Mouse (Mus musculus): ENCODE results near the gene Cbx1. TPM values are rescaled to one million over a fixed set of nuclear protein-coding genes. Genes with fewer than 3 reads are reported as not detected.
"Not testable (repeated sequence)": the region's sequence is repeated elsewhere in the genome, so short reads cannot be mapped to it uniquely, and the experiment has no call there.

Gene Cbx1
- polyA plus RNA-seq, 1 experiment = 1.5 TPM

DNA sequence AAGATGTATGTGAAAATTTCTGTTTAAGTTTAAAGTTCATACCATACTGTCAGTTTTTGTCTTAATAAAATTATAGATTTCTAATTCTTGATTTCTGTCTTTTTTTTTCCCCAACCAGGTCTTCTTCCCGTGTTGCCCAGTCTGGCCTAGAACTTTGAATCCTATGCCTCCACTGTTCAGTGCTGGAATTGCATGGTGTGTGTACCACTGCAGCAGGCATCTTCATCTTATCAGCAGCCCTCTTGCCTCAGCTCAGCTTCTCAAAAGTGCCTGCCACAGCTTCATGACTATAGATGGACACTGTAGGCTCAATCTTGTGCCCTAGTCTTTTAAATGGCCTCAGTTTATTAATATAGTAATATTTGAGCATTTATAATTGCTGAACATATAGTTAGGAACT is 19.1 kb downstream of the Cbx1 start:
- H3K36me3 ChIP-seq (ENCODE audit: control insufficient read depth) = peaks cover 95% of the 10 kb centered on the region
- H3K9me3 ChIP-seq (ENCODE audit: control insufficient read depth, low read length) = no peaks in the 10 kb centered on the region
- H3K27me3 ChIP-seq (ENCODE audit: control insufficient read depth) = no peaks in the 10 kb centered on the region
- TF ChIP-seq GATA1 (IDR thresholded peaks at IDR 0.05; ENCODE audit: low read length) (no peak), TAL1 (IDR thresholded peaks at IDR 0.05; ENCODE audit: low read length) (no peak)
- no peak overlapping the region for H3K4me3 ChIP-seq (replicated peaks)
- H3K4me1 ChIP-seq (ENCODE audit: control insufficient read depth) = no peaks in the 10 kb centered on the region

DNA sequence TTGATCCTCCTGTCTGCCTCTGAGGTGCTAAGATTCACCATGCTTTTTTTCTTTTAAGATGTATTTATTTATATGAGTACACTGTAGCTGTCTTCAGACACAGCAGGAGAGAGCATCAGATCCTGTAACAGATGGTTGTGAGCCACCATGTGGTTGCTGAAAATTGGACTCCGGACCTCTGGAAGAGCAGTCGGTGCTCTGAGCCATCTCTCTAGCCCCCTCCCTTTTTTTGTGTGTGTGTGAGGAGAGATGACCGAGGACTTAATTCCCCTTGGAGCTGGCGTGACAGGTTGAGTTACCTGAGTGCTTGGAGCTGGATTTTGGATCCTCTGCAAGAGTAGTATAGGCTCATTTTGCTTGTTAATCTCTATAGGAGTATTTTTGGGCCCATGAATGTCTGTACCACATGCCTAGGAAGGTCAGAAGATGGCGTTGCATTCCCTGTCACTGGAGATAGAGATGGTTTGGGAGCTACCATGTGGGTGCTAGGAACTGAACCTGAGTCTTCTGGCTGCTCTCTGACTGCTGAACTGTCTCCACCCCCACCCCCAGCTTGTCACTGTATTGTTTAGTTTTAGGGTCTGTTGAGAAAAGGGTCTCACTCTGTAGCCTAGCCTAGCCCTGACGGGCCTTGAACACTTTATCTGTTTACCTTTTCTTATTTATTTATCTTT is 20.8 kb downstream of the Cbx1 start:
- no peaks in the 10 kb centered on the region for H3K9me3 ChIP-seq (ENCODE audit: control insufficient read depth, low read length)
- peaks cover 91% of the 10 kb centered on the region for H3K36me3 ChIP-seq (ENCODE audit: control insufficient read depth)
- H3K4me1 ChIP-seq (ENCODE audit: control insufficient read depth) = no peaks in the 10 kb centered on the region
- no peak for TF ChIP-seq TAL1 (IDR thresholded peaks at IDR 0.05; ENCODE audit: low read length)
- no peak for TF ChIP-seq GATA1 (IDR thresholded peaks at IDR 0.05; ENCODE audit: low read length)
- H3K27me3 ChIP-seq (ENCODE audit: control insufficient read depth) = no peaks in the 10 kb centered on the region
- no peak overlapping the region for H3K4me3 ChIP-seq (replicated peaks)

DNA sequence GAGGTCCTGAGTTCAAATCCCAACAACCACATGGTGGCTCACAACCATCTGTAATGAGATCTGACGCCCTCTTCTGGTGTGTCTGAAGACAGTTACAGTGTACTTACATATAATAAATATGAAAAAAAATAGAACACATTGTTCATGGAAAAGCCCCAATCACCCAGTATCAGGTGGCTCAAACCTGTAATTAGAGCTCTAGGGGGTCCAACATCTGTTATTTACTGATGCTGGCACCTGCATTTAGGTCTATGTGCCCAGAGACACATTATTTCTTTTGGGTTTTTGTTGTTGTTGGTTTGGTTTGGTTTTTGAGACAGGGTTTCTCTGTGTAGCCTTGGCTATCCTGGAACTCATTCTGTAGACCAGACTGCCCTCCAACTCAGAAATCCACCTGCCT is 22.3 kb downstream of the Cbx1 start:
- not testable (repeated sequence) for H3K4me3 ChIP-seq (replicated peaks); H3K27me3 ChIP-seq (ENCODE audit: control insufficient read depth); H3K9me3 ChIP-seq (ENCODE audit: control insufficient read depth, low read length); H3K4me1 ChIP-seq (ENCODE audit: control insufficient read depth)
- peaks cover 89% of the 10 kb centered on the region for H3K36me3 ChIP-seq (ENCODE audit: control insufficient read depth)

DNA sequence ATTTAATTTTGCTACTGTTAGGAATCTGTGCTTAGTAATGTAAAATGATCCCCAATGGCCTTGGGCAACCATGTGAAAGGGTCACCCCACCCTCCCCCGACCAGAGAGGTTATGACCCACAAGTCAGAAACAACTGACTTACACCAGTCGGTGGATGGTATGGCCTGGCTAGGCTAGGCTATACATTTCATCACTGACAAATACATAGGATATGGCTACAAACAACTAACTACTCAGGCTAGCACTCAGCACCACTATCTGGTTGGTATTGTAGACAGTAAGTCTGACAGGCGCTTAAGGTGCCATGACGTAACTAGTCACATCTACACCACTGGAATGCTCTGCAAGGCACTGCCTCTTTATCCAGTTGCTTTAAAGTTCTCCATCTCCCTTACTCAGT is 24.5 kb downstream of the Cbx1 start:
- Histone ChIP-seq H3K4me1 (ENCODE audit: control insufficient read depth) (no peaks in the 10 kb centered on the region), H3K27me3 (ENCODE audit: control insufficient read depth) (no peaks in the 10 kb centered on the region), H3K9me3 (ENCODE audit: control insufficient read depth, low read length) (no peaks in the 10 kb centered on the region), H3K36me3 (ENCODE audit: control insufficient read depth) (peaks cover 90% of the 10 kb centered on the region), H3K4me3 (replicated peaks) (no peak overlapping the region)
- TF ChIP-seq GATA1 (IDR thresholded peaks at IDR 0.05; ENCODE audit: low read length) (no peak), TAL1 (IDR thresholded peaks at IDR 0.05; ENCODE audit: low read length) (no peak)

DNA sequence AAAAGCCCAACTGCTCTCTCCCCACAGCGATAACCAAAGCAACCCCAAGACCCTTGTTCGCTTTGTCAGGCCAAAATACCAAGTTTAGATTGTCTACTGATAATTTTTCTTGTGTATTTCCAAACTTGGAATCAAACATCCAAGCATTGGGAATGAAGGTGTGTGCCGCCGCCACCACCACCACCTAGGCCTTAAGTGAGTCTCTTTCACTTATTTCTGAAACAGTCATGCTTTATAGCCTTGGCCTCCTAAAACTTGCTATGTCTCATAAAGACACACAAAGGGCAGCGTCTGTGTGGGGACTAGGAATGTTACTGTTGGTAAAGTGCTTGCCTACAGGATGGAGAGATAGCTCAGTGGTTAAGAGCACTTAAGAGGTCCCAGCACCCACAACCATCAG is 25.0 kb downstream of the Cbx1 start:
- H3K9me3 ChIP-seq (ENCODE audit: control insufficient read depth, low read length) = no peaks in the 10 kb centered on the region

DNA sequence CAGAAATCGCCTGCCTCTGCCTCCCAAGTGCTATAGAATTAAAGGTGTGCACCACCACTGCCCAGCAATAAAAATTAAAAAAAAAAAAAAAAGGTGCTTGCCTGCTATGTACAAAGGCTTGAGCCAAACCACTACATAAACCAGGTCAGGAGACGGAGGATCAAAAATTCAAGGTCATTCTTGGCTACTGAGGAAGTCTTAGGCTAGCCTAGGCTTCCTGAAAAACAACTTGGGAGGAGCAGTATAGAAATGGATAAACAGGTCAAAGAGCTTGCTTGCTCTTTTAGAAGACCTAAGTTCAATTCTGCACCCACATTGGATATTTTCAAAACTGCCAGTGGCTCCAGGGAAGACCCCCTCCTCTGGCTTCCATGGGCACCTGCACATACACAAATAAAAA is 25.5 kb downstream of the Cbx1 start:
- no peak for TF ChIP-seq TAL1 (IDR thresholded peaks at IDR 0.05; ENCODE audit: low read length)
- no peak for TF ChIP-seq GATA1 (IDR thresholded peaks at IDR 0.05; ENCODE audit: low read length)
- H3K4me1 ChIP-seq (ENCODE audit: control insufficient read depth) = no peaks in the 10 kb centered on the region
- H3K27me3 ChIP-seq (ENCODE audit: control insufficient read depth) = no peaks in the 10 kb centered on the region
- no peak overlapping the region for H3K4me3 ChIP-seq (replicated peaks)
- peaks cover 90% of the 10 kb centered on the region for H3K36me3 ChIP-seq (ENCODE audit: control insufficient read depth)
- no peaks in the 10 kb centered on the region for H3K9me3 ChIP-seq (ENCODE audit: control insufficient read depth, low read length)

More for the DNA sequence above, 25.0 kb downstream of the Cbx1 start:
- no peaks in the 10 kb centered on the region for H3K4me1 ChIP-seq (ENCODE audit: control insufficient read depth)
- peaks cover 90% of the 10 kb centered on the region for H3K36me3 ChIP-seq (ENCODE audit: control insufficient read depth)
- no peak for TF ChIP-seq GATA1 (IDR thresholded peaks at IDR 0.05; ENCODE audit: low read length)
- no peak for TF ChIP-seq TAL1 (IDR thresholded peaks at IDR 0.05; ENCODE audit: low read length)
- no peak overlapping the region for H3K4me3 ChIP-seq (replicated peaks)
- no peaks in the 10 kb centered on the region for H3K27me3 ChIP-seq (ENCODE audit: control insufficient read depth)

DNA sequence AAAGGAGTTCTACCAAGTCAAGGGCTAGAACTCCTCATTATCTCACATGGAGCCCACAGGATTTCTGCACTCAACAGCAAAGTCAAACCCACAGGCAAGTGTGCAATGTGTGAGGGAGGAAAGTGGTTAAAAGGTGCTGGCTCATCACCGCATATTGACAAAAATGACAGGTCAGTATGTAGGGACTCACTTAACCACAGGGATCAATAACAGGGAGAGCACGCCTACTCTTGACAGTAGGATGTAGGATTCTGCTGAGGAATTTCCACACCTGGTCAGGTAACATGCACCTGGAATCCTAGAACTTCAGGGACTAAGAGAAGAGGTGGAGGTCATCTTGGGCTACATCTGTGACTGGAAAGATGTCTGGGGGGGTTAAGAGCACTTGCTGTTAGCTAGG is 27.0 kb downstream of the Cbx1 start:
- no peaks in the 10 kb centered on the region for H3K4me1 ChIP-seq (ENCODE audit: control insufficient read depth)
- peaks cover 92% of the 10 kb centered on the region for H3K36me3 ChIP-seq (ENCODE audit: control insufficient read depth)
- no peaks in the 10 kb centered on the region for H3K9me3 ChIP-seq (ENCODE audit: control insufficient read depth, low read length)
- no peak overlapping the region for H3K4me3 ChIP-seq (replicated peaks)
- TF ChIP-seq TAL1 (IDR thresholded peaks at IDR 0.05; ENCODE audit: low read length) (no peak), GATA1 (IDR thresholded peaks at IDR 0.05; ENCODE audit: low read length) (no peak)
- no peaks in the 10 kb centered on the region for H3K27me3 ChIP-seq (ENCODE audit: control insufficient read depth)

DNA sequence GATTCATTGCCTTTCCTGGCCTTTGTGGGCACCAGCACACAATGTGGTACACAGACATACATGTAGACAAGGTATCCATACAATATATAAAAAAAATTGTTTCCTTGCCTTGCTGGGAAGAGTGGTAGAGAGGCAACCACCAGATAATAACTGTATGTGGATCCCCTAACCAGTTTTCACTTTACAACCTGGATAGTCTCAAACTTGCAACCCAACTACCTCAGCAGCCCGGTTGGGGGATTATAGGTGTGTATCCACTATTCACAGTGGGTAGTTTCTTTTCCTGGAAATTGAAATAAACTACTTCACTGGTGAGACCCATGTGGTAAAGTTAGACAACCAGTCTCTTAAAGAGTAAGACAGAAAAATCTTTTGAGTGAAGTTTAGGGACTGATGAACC is 27.6 kb downstream of the Cbx1 start:
- TF ChIP-seq GATA1 (IDR thresholded peaks at IDR 0.05; ENCODE audit: low read length) (no peak), TAL1 (IDR thresholded peaks at IDR 0.05; ENCODE audit: low read length) (no peak)
- no peaks in the 10 kb centered on the region for H3K9me3 ChIP-seq (ENCODE audit: control insufficient read depth, low read length)
- H3K4me3 ChIP-seq (replicated peaks) = no peak overlapping the region
- H3K4me1 ChIP-seq (ENCODE audit: control insufficient read depth) = no peaks in the 10 kb centered on the region
- no peaks in the 10 kb centered on the region for H3K27me3 ChIP-seq (ENCODE audit: control insufficient read depth)
- H3K36me3 ChIP-seq (ENCODE audit: control insufficient read depth) = peaks cover 92% of the 10 kb centered on the region

DNA sequence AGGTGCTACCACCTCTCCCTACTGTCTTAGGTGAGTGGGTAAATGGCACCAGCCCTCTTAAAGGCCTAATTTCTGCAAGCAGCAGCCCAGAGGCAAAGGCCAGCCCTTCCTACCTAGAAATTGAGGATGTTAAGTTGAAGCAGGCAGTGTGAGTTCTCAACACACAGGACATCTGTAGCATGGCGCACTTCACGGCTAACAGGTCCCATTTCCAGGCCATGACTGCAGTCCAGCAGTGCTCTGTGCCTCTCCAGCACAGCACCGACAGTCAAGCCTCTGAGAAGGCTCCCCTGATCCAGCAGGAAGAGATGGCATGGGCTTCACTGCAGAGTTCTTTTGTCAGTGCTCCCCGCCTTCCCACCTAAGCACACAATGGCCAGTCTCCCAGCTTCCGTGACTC is 28.1 kb downstream of the Cbx1 start:
- Histone ChIP-seq H3K9me3 (ENCODE audit: control insufficient read depth, low read length) (no peaks in the 10 kb centered on the region), H3K27me3 (ENCODE audit: control insufficient read depth) (no peaks in the 10 kb centered on the region), H3K36me3 (ENCODE audit: control insufficient read depth) (peaks cover 92% of the 10 kb centered on the region), H3K4me1 (ENCODE audit: control insufficient read depth) (no peaks in the 10 kb centered on the region), H3K4me3 (replicated peaks) (no peak overlapping the region)
- TF ChIP-seq TAL1 (IDR thresholded peaks at IDR 0.05; ENCODE audit: low read length) (no peak), GATA1 (IDR thresholded peaks at IDR 0.05; ENCODE audit: low read length) (no peak)

DNA sequence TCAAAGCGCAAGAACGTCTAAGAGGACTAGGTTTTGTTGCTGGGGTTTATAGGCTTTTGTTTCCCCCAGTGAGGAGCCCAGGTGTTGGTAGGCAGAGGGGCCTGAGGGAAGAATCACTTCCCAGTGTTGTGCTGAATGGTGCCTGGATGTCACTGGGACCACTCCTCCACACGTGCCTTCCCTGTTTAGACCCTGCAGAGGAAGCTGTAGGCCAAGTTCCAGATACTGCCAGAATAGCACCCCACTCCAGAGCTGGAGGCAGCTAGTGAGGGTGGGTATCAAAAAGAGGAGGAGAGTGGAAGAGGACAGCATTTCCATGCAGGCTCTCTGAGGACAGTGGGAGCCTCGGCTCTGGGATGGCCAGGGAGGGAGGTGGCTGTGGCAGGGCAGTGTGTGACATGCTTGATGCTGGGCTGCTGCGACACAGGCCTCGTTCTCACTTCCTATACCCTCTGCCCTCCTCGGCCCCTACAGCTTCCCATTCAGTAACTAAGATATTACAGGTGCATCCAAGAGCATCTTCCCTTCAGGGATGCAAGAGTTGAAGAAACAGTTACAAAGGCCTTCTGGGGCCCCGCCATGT is 29.3 kb downstream of the Cbx1 start:
- Histone ChIP-seq H3K27me3 (ENCODE audit: control insufficient read depth) (no peaks in the 10 kb centered on the region), H3K36me3 (ENCODE audit: control insufficient read depth) (peaks cover 95% of the 10 kb centered on the region), H3K9me3 (ENCODE audit: control insufficient read depth, low read length) (no peaks in the 10 kb centered on the region), H3K4me3 (replicated peaks) (no peak overlapping the region), H3K4me1 (ENCODE audit: control insufficient read depth) (peaks cover 8% of the 10 kb centered on the region)
- no peak for TF ChIP-seq TAL1 (IDR thresholded peaks at IDR 0.05; ENCODE audit: low read length)
- no peak for TF ChIP-seq GATA1 (IDR thresholded peaks at IDR 0.05; ENCODE audit: low read length)

All from erythroblast, embryonic 14.5 days (primary cell).